Mouse (Mus musculus) stomach, postnatal 0 days (tissue): ENCODE measurements around the gene Amn.

ENCODE experiments used
- CTCF ChIP-seq: IDR thresholded peaks from 2 replicates; pipeline ENCODE4 v1.5.1; 2016; ENCODE audit warnings: antibody characterized with exemption, low read depth, mild to moderate bottlenecking, moderate library complexity
- EP300 ChIP-seq: optimal IDR thresholded peaks from 2 replicates; pipeline ENCODE3; 2016; ENCODE audit warnings: antibody characterized with exemption

DNA sequence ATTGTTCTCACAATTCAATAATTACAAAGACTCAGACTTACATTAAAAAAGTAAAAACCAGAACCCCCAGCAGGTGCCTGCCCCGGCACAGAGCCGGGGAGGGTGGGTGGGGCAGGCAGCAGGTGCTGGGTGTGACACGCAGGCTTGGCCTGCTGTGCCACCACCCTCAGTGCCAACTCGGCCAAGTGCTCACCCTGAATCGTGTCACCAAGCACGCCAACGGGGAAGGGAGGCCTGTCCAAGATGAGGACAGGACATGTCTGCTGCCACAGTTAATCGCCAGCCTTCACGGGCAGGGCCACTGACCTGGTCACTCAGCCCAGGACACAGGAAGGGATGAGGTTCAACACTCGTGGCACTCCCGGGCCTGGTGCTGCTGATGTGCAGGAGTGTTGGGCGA is 22.1 kb downstream of the Amn start:
- no peak for TF ChIP-seq EP300
- no peak for TF ChIP-seq CTCF
